Mouse (Mus musculus): Measurements from ENCODE around the gene Stx1b.

GRCm38 (mm10) chr7:127809846-127810245 lies 14.5 kb downstream of the Stx1b start:
- TF ChIP-seq POLR2A (IDR thresholded peaks at IDR 0.05; ENCODE audit: insufficient read depth, low read depth, low read length) (no peak), CTCF (IDR thresholded peaks at IDR 0.05) (no peak)

Data from heart, adult 2 months (tissue).